Mouse (Mus musculus) c-Kit-positive CD71-positive TER-119-negative erythroid progenitor cells, embryonic 14.5 days (primary cell): ENCODE measurements around the gene Ankrd52.
"Not testable (repeated sequence)": the region's sequence is repeated elsewhere in the genome, so short reads cannot be mapped to it uniquely, and the experiment has no call there.

ENCODE experiments used
- DNase-seq: peaks from one replicate; pipeline ENCODE4 v3.0.0-alpha.2; 2013; ENCODE audit warnings: low read depth

Ankrd52 gene

GRCm38 (mm10) chr10:128376455-128377211, at the start of gene Ankrd52:
Gene Ankrd52, plus strand, starts transcription at chr10:128377115.
- peak; percentile 54 for DNase-seq

- no peak for DNase-seq
Measured at GRCm38 (mm10) chr10:128327610-128328009, 49.3 kb upstream of the Ankrd52 start.

GRCm38 (mm10) chr10:128332358-128333249, 44.3 kb upstream of the Ankrd52 start:
- not testable (repeated sequence) for DNase-seq

GRCm38 (mm10) chr10:128335582-128335981, 41.3 kb upstream of the Ankrd52 start:
- peak; percentile 93 for DNase-seq

GRCm38 (mm10) chr10:128336195-128336594, 40.7 kb upstream of the Ankrd52 start:
- DNase-seq, result no peak

GRCm38 (mm10) chr10:128336597-128336996, 40.3 kb upstream of the Ankrd52 start:
- no peak for DNase-seq

GRCm38 (mm10) chr10:128337306-128338181, 39.4 kb upstream of the Ankrd52 start, which contains the start of gene Cs:
Gene Cs, plus strand, starts transcription at chr10:128337734.
- DNase-seq, result peak; percentile 95

- no peak for DNase-seq
Measured at GRCm38 (mm10) chr10:128338415-128338814, 38.5 kb upstream of the Ankrd52 start.

- no peak for DNase-seq
Measured at GRCm38 (mm10) chr10:128338948-128339347, 38.0 kb upstream of the Ankrd52 start.

- DNase-seq, result no peak
Measured at GRCm38 (mm10) chr10:128340257-128340656, 36.7 kb upstream of the Ankrd52 start.

GRCm38 (mm10) chr10:128343436-128343835, 33.5 kb upstream of the Ankrd52 start:
- DNase-seq, result no peak

GRCm38 (mm10) chr10:128344568-128345275, 32.2 kb upstream of the Ankrd52 start:
- peak; percentile 96 for DNase-seq

GRCm38 (mm10) chr10:128347541-128347940, 29.4 kb upstream of the Ankrd52 start:
- DNase-seq, result no peak

GRCm38 (mm10) chr10:128358796-128359195, 18.1 kb upstream of the Ankrd52 start:
- peak; percentile 67 for DNase-seq

GRCm38 (mm10) chr10:128359226-128359625, 17.7 kb upstream of the Ankrd52 start:
- DNase-seq, result no peak

- no peak for DNase-seq
Measured at GRCm38 (mm10) chr10:128361836-128362235, 15.1 kb upstream of the Ankrd52 start.

- no peak for DNase-seq
Measured at GRCm38 (mm10) chr10:128362568-128362967, 14.3 kb upstream of the Ankrd52 start.

GRCm38 (mm10) chr10:128367899-128368401, 9.0 kb upstream of the Ankrd52 start:
- DNase-seq, result no peak

GRCm38 (mm10) chr10:128368402-128369217, 8.3 kb upstream of the Ankrd52 start, which contains the start of gene Coq10a:
Gene Coq10a, minus strand, starts transcription at chr10:128368997.
- DNase-seq, result peak; percentile 76

- no peak for DNase-seq
Measured at GRCm38 (mm10) chr10:128369218-128369543, 7.7 kb upstream of the Ankrd52 start.
